In genomic region chr2:117685836-117686453, GRCm38 (mm10) we compare ENCODE assay signal across 10 mouse cellular contexts.
DNase-seq lines count a peak whose midpoint lies in the region; ATAC-seq and TF ChIP-seq lines count a peak whose summit lies in the region.
"Had no signal": no experiment of that assay in that cellular context is flagged by ENCODE, and none has a peak within 500 bp of the region (broad histone marks: within the 10 kb centered on the region; RNA-seq: fewer than 3 reads in every experiment).

No protein-coding gene starts in this region.

- ATAC-seq in lung, embryonic 15.5 days (ENCODE audit: borderline replicate concordance, extremely low read depth, low FRiP score, low TSS enrichment) = peak; percentile 98
- ATAC-seq in forebrain, embryonic 12.5 days (ENCODE audit: low FRiP score) = no peak

- H3K4me3 ChIP-seq in lung, embryonic 15.5 days = no peak overlapping the region
- no peak overlapping the region for H3K4me3 ChIP-seq in heart, adult 2 months
- no peak overlapping the region for H3K4me3 ChIP-seq in forebrain, embryonic 12.5 days (replicated peaks)
- H3K4me3 ChIP-seq: limb, embryonic 12.5 days had no signal

- no peaks in the 10 kb centered on the region for H3K36me3 ChIP-seq in lung, embryonic 15.5 days
- no peaks in the 10 kb centered on the region for H3K36me3 ChIP-seq in heart, adult 2 months (ENCODE audit: control insufficient read depth, insufficient read depth, low read length)
- no peaks in the 10 kb centered on the region for H3K36me3 ChIP-seq in forebrain, embryonic 12.5 days (replicated peaks)
- H3K36me3 ChIP-seq: limb, embryonic 12.5 days had no signal

- H3K79me2 ChIP-seq in heart, adult 2 months (replicated peaks; ENCODE audit: control insufficient read depth, insufficient read depth, low read length) = no peaks in the 10 kb centered on the region

- no peak overlapping the region for H3K9ac ChIP-seq in lung, embryonic 15.5 days
- no peak overlapping the region for H3K9ac ChIP-seq in heart, adult 2 months (ENCODE audit: low read depth, low read length)
- no peak overlapping the region for H3K9ac ChIP-seq in forebrain, embryonic 12.5 days
- H3K9ac ChIP-seq: limb, embryonic 12.5 days had no signal

- H3K27me3 ChIP-seq in lung, embryonic 15.5 days = no peaks in the 10 kb centered on the region
- H3K27me3 ChIP-seq in heart, adult 2 months (ENCODE audit: control insufficient read depth, insufficient read depth, low read length) = no peaks in the 10 kb centered on the region
- H3K27me3 ChIP-seq in forebrain, embryonic 12.5 days = no peaks in the 10 kb centered on the region
- H3K27me3 ChIP-seq: limb, embryonic 12.5 days had no signal

- TF ChIP-seq EP300 in heart, adult 2 months (IDR thresholded peaks at IDR 0.05; ENCODE audit: insufficient read depth, low read depth, low read length) = no peak

- peak; percentile 5 to 17 for DNase-seq in frontal cortex, adult 2 months (ENCODE audit: extremely low spot score in 1 of 2, low spot score in 1 of 2)
- DNase-seq in frontal cortex, postnatal 14 days (ENCODE audit: low spot score in 2 of 2) = no peak
- no peak for DNase-seq in lung, postnatal 25 days (ENCODE audit: low spot score)
- peak; percentile 5 to 12 for DNase-seq in cerebellum, postnatal 14 days
- DNase-seq in lung, postnatal 36 days = peak; percentile 22
- no peak for DNase-seq in heart, adult 2 months
- DNase-seq: gastrocnemius, postnatal 25 days had no signal

- TF ChIP-seq CTCF in heart, adult 2 months (IDR thresholded peaks at IDR 0.05) = no peak

- H3K9me3 ChIP-seq in lung, embryonic 15.5 days = no peaks in the 10 kb centered on the region
- no peaks in the 10 kb centered on the region for H3K9me3 ChIP-seq in forebrain, embryonic 12.5 days

- H3K4me1 ChIP-seq in lung, embryonic 15.5 days = peaks cover 5% of the 10 kb centered on the region; the same call in 1 of the 2 replicates
- no peaks in the 10 kb centered on the region for H3K4me1 ChIP-seq in heart, adult 2 months (ENCODE audit: control insufficient read depth, insufficient read depth, low read length)
- no peaks in the 10 kb centered on the region for H3K4me1 ChIP-seq in forebrain, embryonic 12.5 days
- H3K4me1 ChIP-seq: limb, embryonic 12.5 days had no signal

- no peak for TF ChIP-seq POLR2A in heart, adult 2 months (IDR thresholded peaks at IDR 0.05; ENCODE audit: insufficient read depth, low read depth, low read length)

- 46% methylated on average over 4 of the region's 4 CpGs for WGBS in lung, embryonic 15.5 days
- WGBS in heart, adult 2 months = 58% methylated on average over 4 of the region's 4 CpGs
- WGBS in forebrain, embryonic 12.5 days = 87% methylated on average over 4 of the region's 4 CpGs

- intact Hi-C loops in heart, adult 2 months (cut with DNase I) = no loop called here

- H3K27ac ChIP-seq in lung, embryonic 15.5 days = peak overlapping the region; percentile 64; the same call in 1 of the 2 replicates
- no peak overlapping the region for H3K27ac ChIP-seq in heart, adult 2 months
- H3K27ac ChIP-seq in forebrain, embryonic 12.5 days = no peak overlapping the region
- H3K27ac ChIP-seq: limb, embryonic 12.5 days had no signal

- H3K4me2 ChIP-seq in lung, embryonic 15.5 days = no peak overlapping the region
- H3K4me2 ChIP-seq in forebrain, embryonic 12.5 days = no peak overlapping the region
- H3K4me2 ChIP-seq: limb, embryonic 12.5 days had no signal

Comparison
In these comparisons a context has a peak if more than half of its experiments do, and no peak if none do; other contexts are left out.
1. DNase-seq: peak in frontal cortex, adult 2 months (2 of 2), cerebellum, postnatal 14 days (2 of 2) and lung, postnatal 36 days (single experiment); none in frontal cortex, postnatal 14 days (0 of 2), lung, postnatal 25 days (single experiment) and heart, adult 2 months (0 of 2).